Mouse (Mus musculus) forebrain, embryonic 11.5 days (tissue): Measurements from ENCODE around the gene Olfr324. TPM values are rescaled to one million over a fixed set of nuclear protein-coding genes. Genes with fewer than 3 reads are reported as not detected.

ENCODE experiments used
- ATAC-seq: fragments of 200-750 bp; cut with Nextera tagmentation; replicated peaks from 2 replicates; pipeline ENCODE4 v1.8.0; 2017; ENCODE audit warnings: moderate TSS enrichment; ENCODE audit not compliant: low FRiP score
- DNase-seq: peaks from one replicate; pipeline ENCODE4 v3.0.0-alpha.2; 2017; ENCODE audit warnings: low spot score
- H3K27ac ChIP-seq: fragments of 300-500 bp; sonication (generic); 2 replicates; pipeline ENCODE4 v1.5.1; 2014; ENCODE audit warnings: low read depth, low read length
- H3K27me3 ChIP-seq: fragments of 300-500 bp; sonication (generic); 2 replicates; pipeline ENCODE4 v1.6.1; 2014; ENCODE audit warnings: mild to moderate bottlenecking, low read length, mixed read lengths; ENCODE audit not compliant: control insufficient read depth, insufficient read depth
- H3K36me3 ChIP-seq: fragments of 300-500 bp; sonication (generic); 2 replicates; pipeline ENCODE4 v1.6.1; 2014; ENCODE audit warnings: mild to moderate bottlenecking, low read length, moderate library complexity, mixed read lengths; ENCODE audit not compliant: control insufficient read depth, insufficient read depth
- H3K4me1 ChIP-seq: fragments of 300-500 bp; sonication (generic); replicated peaks from 2 replicates; pipeline ENCODE4 v1.6.1; 2014; ENCODE audit warnings: low read length, mixed read lengths; ENCODE audit not compliant: control insufficient read depth, insufficient read depth
- H3K4me2 ChIP-seq: fragments of 300-500 bp; sonication (generic); 2 replicates; pipeline ENCODE4 v1.6.1; 2014; ENCODE audit warnings: low read depth, mild to moderate bottlenecking, low read length, moderate library complexity, mixed read lengths; ENCODE audit not compliant: severe bottlenecking
- H3K4me3 ChIP-seq: fragments of 300-500 bp; sonication (generic); 2 replicates; pipeline ENCODE4 v1.5.1; 2014; ENCODE audit warnings: low read depth, low read length
- H3K9ac ChIP-seq: fragments of 300-500 bp; sonication (generic); 2 replicates; pipeline ENCODE4 v1.6.1; 2014; ENCODE audit warnings: low read length
- H3K9me3 ChIP-seq: fragments of 300-500 bp; sonication (generic); 2 replicates; pipeline ENCODE4 v1.6.1; 2016; ENCODE audit warnings: low read length, mixed read lengths; ENCODE audit not compliant: control insufficient read depth
- WGBS: fragments of 180-500 bp; shearing (Covaris S2); extraction: QIAGEN DNeasy Blood & Tissue Kit; methylation state at CpG from one replicate; pipeline ENCODE4 v1.1.7; 2014; 5-methylcytosine and 5-hydroxymethylcytosine counted together
- polyA plus RNA-seq: library from polyadenylated mRNA; unstranded; fragments of >200 nt; fragmentation: Nextera tagmentation; extraction: Ambion mirVana; gene quantifications from 2 replicates; pipeline ENCODE4 v1.2.1, GENCODE M21; 2014

Gene Olfr324
- polyA plus RNA-seq, 1 experiment from 2014 or later, result not detected

- Histone ChIP-seq H3K9ac (peak within 1 kb of the TSS; percentile 57), H3K4me2 (peak within 1 kb of the TSS; percentile 87), H3K36me3 (no peaks in the 10 kb centered on the region), H3K9me3 (no peaks in the 10 kb centered on the region), H3K27ac (peak within 1 kb of the TSS; percentile 37; the same call in 1 of the 2 replicates), H3K4me1 (0 out of 2 replicates have a peak, but pooled peaks cover 5% of the 10 kb centered on the region), H3K27me3 (peaks cover 2% of the 10 kb centered on the region), H3K4me3 (peak within 1 kb of the TSS; percentile 35)
- WGBS, result 3% methylated on average over 34 of the region's 34 CpGs
- ATAC-seq, result no peak; the same call in 1 of the 2 replicates
- DNase-seq, result peak; percentile 70
These were observed 45.5 kb downstream of the Olfr324 start, which contains the start of gene Trim58 for GRCm38 (mm10) chr11:58640272-58640867. Gene Trim58, plus strand, starts transcription at chr11:58640465.

GRCm38 (mm10) chr11:58641057-58641456 lies 46.1 kb downstream of the Olfr324 start:
- Histone ChIP-seq H3K4me2 (peak overlapping the region; percentile 87), H3K27ac (0 out of 2 replicates have a peak overlapping the region, but pooled peaks have one; percentile 37), H3K27me3 (peaks cover 2% of the 10 kb centered on the region), H3K36me3 (no peaks in the 10 kb centered on the region), H3K4me1 (0 out of 2 replicates have a peak, but pooled peaks cover 5% of the 10 kb centered on the region), H3K9me3 (no peaks in the 10 kb centered on the region), H3K4me3 (peak overlapping the region; percentile 35; the same call in 1 of the 2 replicates), H3K9ac (no peak overlapping the region)
- WGBS, result 27% methylated on average over 14 of the region's 14 CpGs
- ATAC-seq, result no peak
- DNase-seq, result no peak

GRCm38 (mm10) chr11:58641638-58642358 lies 46.9 kb downstream of the Olfr324 start:
- WGBS, result 86% methylated on average over 13 of the region's 13 CpGs
- no peak for ATAC-seq
- no peaks in the 10 kb centered on the region for H3K36me3 ChIP-seq

GRCm38 (mm10) chr11:58643350-58643749 lies 48.4 kb downstream of the Olfr324 start:
- H3K36me3 ChIP-seq, result no peaks in the 10 kb centered on the region
- peaks cover 2% of the 10 kb centered on the region for H3K27me3 ChIP-seq
- DNase-seq, result peak; percentile 77
- 0 out of 2 replicates have a peak, but pooled peaks cover 5% of the 10 kb centered on the region for H3K4me1 ChIP-seq
- no peak overlapping the region for H3K4me3 ChIP-seq
- 45% methylated on average over 6 of the region's 6 CpGs for WGBS
- no peaks in the 10 kb centered on the region for H3K9me3 ChIP-seq
- H3K4me2 ChIP-seq, result no peak overlapping the region
- no peak for ATAC-seq
- no peak overlapping the region for H3K9ac ChIP-seq
- H3K27ac ChIP-seq, result no peak overlapping the region

More at GRCm38 (mm10) chr11:58641638-58642358, 46.9 kb downstream of the Olfr324 start:
- no peak overlapping the region for H3K4me3 ChIP-seq
- 0 out of 2 replicates have a peak, but pooled peaks cover 5% of the 10 kb centered on the region for H3K4me1 ChIP-seq
- H3K4me2 ChIP-seq, result no peak overlapping the region
- H3K9me3 ChIP-seq, result no peaks in the 10 kb centered on the region
- no peak for DNase-seq
- peaks cover 2% of the 10 kb centered on the region for H3K27me3 ChIP-seq
- H3K9ac ChIP-seq, result no peak overlapping the region
- 0 out of 2 replicates have a peak overlapping the region, but pooled peaks have one; percentile 37 for H3K27ac ChIP-seq

Other genes starting within 250 kb of the Olfr324 start
- not detected in 2 replicates for gene Lypd8, start 216.1 kb upstream of the Olfr324 start, polyA plus RNA-seq
- not detected in 2 replicates for gene 1810065E05Rik, start 174.0 kb upstream of the Olfr324 start, polyA plus RNA-seq
- not detected in 2 replicates for gene Gm12253, start 162.6 kb upstream of the Olfr324 start, polyA plus RNA-seq
- not detected in 2 replicates for gene Lypd9, start 142.2 kb upstream of the Olfr324 start, polyA plus RNA-seq
- gene Olfr30, start 132.8 kb upstream of the Olfr324 start, polyA plus RNA-seq, result not detected in 2 replicates
- gene Olfr332, start 102.6 kb upstream of the Olfr324 start, polyA plus RNA-seq, result not detected in 2 replicates
- not detected in 2 replicates for gene Olfr331, start 92.5 kb upstream of the Olfr324 start, polyA plus RNA-seq
- gene Olfr330, start 60.3 kb upstream of the Olfr324 start, polyA plus RNA-seq, result not detected in 2 replicates
- not detected in 2 replicates for gene Olfr329-ps, start 48.7 kb upstream of the Olfr324 start, polyA plus RNA-seq
- gene Olfr328, start 39.5 kb upstream of the Olfr324 start, polyA plus RNA-seq, result 0.07 and 0.12 TPM in 2 replicates
- not detected in 2 replicates for gene Olfr224, start 24.6 kb upstream of the Olfr324 start, polyA plus RNA-seq
- gene Olfr325, start 17.4 kb upstream of the Olfr324 start, polyA plus RNA-seq, result not detected in 2 replicates
- not detected in 2 replicates for gene 2210407C18Rik, start 21.0 kb downstream of the Olfr324 start, polyA plus RNA-seq
- not detected in 2 replicates for gene Olfr323, start 35.4 kb downstream of the Olfr324 start, polyA plus RNA-seq
- 0.55 and 0.60 TPM in 2 replicates for gene Trim58, start 45.4 kb downstream of the Olfr324 start, polyA plus RNA-seq
- gene Olfr322, start 63.7 kb downstream of the Olfr324 start, polyA plus RNA-seq, result not detected in 2 replicates
- not detected in 2 replicates for gene Olfr320, start 86.0 kb downstream of the Olfr324 start, polyA plus RNA-seq
- not detected in 2 replicates for gene Olfr319, start 104.0 kb downstream of the Olfr324 start, polyA plus RNA-seq
- not detected in 2 replicates for gene Olfr318, start 128.9 kb downstream of the Olfr324 start, polyA plus RNA-seq
- gene Olfr317, start 144.1 kb downstream of the Olfr324 start, polyA plus RNA-seq, result not detected in 2 replicates
- gene Olfr316, start 157.6 kb downstream of the Olfr324 start, polyA plus RNA-seq, result not detected in 2 replicates
- gene Olfr315, start 178.1 kb downstream of the Olfr324 start, polyA plus RNA-seq, result not detected in 2 replicates
- not detected in 2 replicates for gene Olfr314, start 187.8 kb downstream of the Olfr324 start, polyA plus RNA-seq
- gene Fam183b, start 206.8 kb downstream of the Olfr324 start, polyA plus RNA-seq, result 1.8 and 2.0 TPM in 2 replicates
- gene Olfr313, start 219.9 kb downstream of the Olfr324 start, polyA plus RNA-seq, result 0.07 TPM in 1 of 2 replicates, not detected in the other
- not detected in 2 replicates for gene Olfr312, start 234.1 kb downstream of the Olfr324 start, polyA plus RNA-seq
- not detected in 2 replicates for gene Olfr311, start 244.1 kb downstream of the Olfr324 start, polyA plus RNA-seq